Mouse (Mus musculus) stomach, postnatal 0 days (tissue): ENCODE data around the gene Ube2n.

ENCODE experiments used
- CTCF ChIP-seq: IDR thresholded peaks from 2 replicates; pipeline ENCODE4 v1.5.1; 2016; ENCODE audit warnings: antibody characterized with exemption, low read depth, mild to moderate bottlenecking, moderate library complexity
- EP300 ChIP-seq: optimal IDR thresholded peaks from 2 replicates; pipeline ENCODE3; 2016; ENCODE audit warnings: antibody characterized with exemption

- TF ChIP-seq CTCF: no peak
- TF ChIP-seq EP300: no peak
Observed at GRCm38 (mm10) chr10:95563851-95564845, 49.2 kb downstream of the Ube2n start, which contains the start of gene Nudt4.
